Mouse (Mus musculus) CH12.LX (cell line): ENCODE data around the gene Inha. TPM values are rescaled to one million over a fixed set of nuclear protein-coding genes. Genes with fewer than 3 reads are reported as not detected.

ENCODE experiments used
- DNase-seq: peaks from one replicate; pipeline ENCODE4 v3.0.0-alpha.2; 2013; ENCODE audit errors: extremely low read depth
- H3K27ac ChIP-seq: 2 replicates; pipeline ENCODE4 v1.5.1; 2012; ENCODE audit warnings: low read depth, mild to moderate bottlenecking, control low read depth, moderate library complexity; ENCODE audit not compliant: insufficient read depth
- H3K27me3 ChIP-seq: replicated peaks from 2 replicates; pipeline ENCODE3; 2012; ENCODE audit warnings: inconsistent platforms
- H3K36me3 ChIP-seq, 2 experiments: replicated peaks in 1 of 2; 2 replicates each; pipeline versions ENCODE3 to v1.6.1; 2012; ENCODE audit warnings: inconsistent platforms in 1 of 2, low read length in 1 of 2, mild to moderate bottlenecking in 1 of 2, mixed read lengths in 1 of 2, moderate library complexity in 1 of 2; ENCODE audit not compliant: control insufficient read depth in 1 of 2, insufficient read depth in 1 of 2
- H3K4me1 ChIP-seq, 2 experiments: 2 replicates each; pipeline ENCODE4 v1.6.1; 2012; ENCODE audit warnings: inconsistent platforms in 1 of 2, moderate library complexity in 1 of 2; ENCODE audit not compliant: insufficient read depth in 2 of 2, control insufficient read depth in 1 of 2
- H3K4me2 ChIP-seq: 2 replicates; pipeline ENCODE4 v1.6.1; 2012; ENCODE audit warnings: low read depth, mild to moderate bottlenecking, control low read depth; ENCODE audit not compliant: poor library complexity, insufficient read depth, severe bottlenecking
- H3K4me3 ChIP-seq, 3 experiments: fragments of 150-350 bp in 1 of 3; sonication (generic) in 1 of 3; replicated peaks in 1 of 3; 2 replicates each; pipeline versions ENCODE3 to v1.5.1; 2011 to 2012; ENCODE audit warnings: low read depth in 2 of 3, low read length in 2 of 3, mild to moderate bottlenecking in 2 of 3, moderate library complexity in 2 of 3, control low read depth in 1 of 3, improper control_type of control experiment in 1 of 3, inconsistent platforms in 1 of 3, mixed read lengths in 1 of 3; ENCODE audit not compliant: poor library complexity in 1 of 3
- H3K79me2 ChIP-seq: replicated peaks from 2 replicates; pipeline ENCODE4 v1.6.1; 2012; ENCODE audit warnings: mild to moderate bottlenecking, moderate library complexity; ENCODE audit not compliant: control insufficient read depth, poor library complexity, insufficient read depth, severe bottlenecking; ENCODE audit errors: extremely low read depth
- H3K9ac ChIP-seq: 2 replicates; pipeline ENCODE4 v1.6.1; 2012; ENCODE audit warnings: low read depth, mild to moderate bottlenecking, control low read depth, moderate library complexity; ENCODE audit not compliant: insufficient read depth
- H3K9me3 ChIP-seq: replicated peaks from 2 replicates; pipeline ENCODE3; 2012; ENCODE audit warnings: low read length, inconsistent platforms, mixed read lengths
- CTCF ChIP-seq, 2 experiments: IDR thresholded peaks in 1 of 2; conservative IDR thresholded peaks in 1 of 2; 2 replicates each; pipeline ENCODE4 v1.5.1; 2011 to 2012; ENCODE audit warnings: low read depth in 2 of 2, low read length in 2 of 2, improper control_type of control experiment in 1 of 2, inconsistent platforms in 1 of 2, mild to moderate bottlenecking in 1 of 2, moderate library complexity in 1 of 2
- ELF1 ChIP-seq: IDR thresholded peaks from 2 replicates; pipeline ENCODE4 v1.6.1; 2014; ENCODE audit warnings: low read depth, mild to moderate bottlenecking, inconsistent platforms, low read length, improper control_type of control experiment
- EP300 ChIP-seq: IDR thresholded peaks from 2 replicates; pipeline ENCODE4 v1.6.1; 2011; ENCODE audit warnings: low read length, improper control_type of control experiment
- GABPA ChIP-seq: IDR thresholded peaks from 2 replicates; pipeline ENCODE4 v1.6.1; 2012; ENCODE audit warnings: low read depth, low read length, improper control_type of control experiment, inconsistent platforms; ENCODE audit not compliant: insufficient replicate concordance
- HCFC1 ChIP-seq: IDR thresholded peaks from 2 replicates; pipeline ENCODE4 v1.6.1; 2012; ENCODE audit warnings: low read depth, mild to moderate bottlenecking, inconsistent platforms, low read length, improper control_type of control experiment
- MAX ChIP-seq: IDR thresholded peaks from 2 replicates; pipeline ENCODE4 v1.6.1; 2011; ENCODE audit warnings: low read length, improper control_type of control experiment
- MEF2A ChIP-seq: IDR thresholded peaks from 2 replicates; pipeline ENCODE4 v1.6.1; 2014; ENCODE audit warnings: low read depth, mild to moderate bottlenecking, inconsistent platforms, low read length, improper control_type of control experiment, borderline replicate concordance
- NRF1 ChIP-seq: IDR thresholded peaks from 2 replicates; pipeline ENCODE4 v1.6.1; 2014; ENCODE audit warnings: low read depth, mild to moderate bottlenecking, inconsistent platforms, low read length, improper control_type of control experiment, moderate library complexity
- POLR2AphosphoS2 ChIP-seq: IDR thresholded peaks from 2 replicates; pipeline ENCODE4 v1.6.1; 2011; ENCODE audit warnings: low read depth, low read length, improper control_type of control experiment
- TCF12 ChIP-seq: IDR thresholded peaks from 2 replicates; pipeline ENCODE4 v1.6.1; 2014; ENCODE audit warnings: low read depth, mild to moderate bottlenecking, inconsistent platforms, low read length, improper control_type of control experiment
- USF1 ChIP-seq: IDR thresholded peaks from 2 replicates; pipeline ENCODE4 v1.6.1; 2014; ENCODE audit warnings: low read depth, mild to moderate bottlenecking, inconsistent platforms, low read length, improper control_type of control experiment
- ZMIZ1 ChIP-seq: IDR thresholded peaks from 2 replicates; pipeline ENCODE4 v1.6.1; 2012; ENCODE audit warnings: low read depth, mild to moderate bottlenecking, inconsistent platforms, low read length, improper control_type of control experiment
- dilution Hi-C: fragments of 300-500 bp; cut with MboI; formaldehyde crosslinking; loops from 2 replicates; pipeline ENCODE4 v1.14.3; 2020; ENCODE audit warnings: low sequenced_read_pairs; ENCODE audit not compliant: extremely low pct_unique_long_range_greater_than_20kb, extremely low pct_ligation_motif_present
- in situ Hi-C: fragments of 300-500 bp; cut with MboI; formaldehyde crosslinking; loops from 3 replicates; pipeline ENCODE4 v1.14.3; 2019; ENCODE audit warnings: low sequenced_read_pairs, low pct_ligation_motif_present, low pct_unique_long_range_greater_than_20kb, mixed read lengths
- polyA plus RNA-seq: library from polyadenylated mRNA; unstranded; fragments of >175 nt; gene quantifications from 2 replicates; pipeline ENCODE4 v1.2.1, GENCODE M21; 2012; ENCODE audit warnings: low read depth; ENCODE audit not compliant: insufficient read length
- total RNA-seq, 2 experiments: library from RNA; depleted of rRNA; stranded (reverse); fragments of 300-350 nt in 1 of 2; fragments of >200 nt in 1 of 2; gene quantifications; 2 replicates each; pipeline ENCODE4 v1.2.3; 2012 to 2014

Gene Inha
- total and polyA plus RNA-seq, 3 experiments = not detected

- no peak; the same call in 1 of the 2 replicates for TF ChIP-seq MEF2A
- TF ChIP-seq MAX = no peak
- TF ChIP-seq POLR2AphosphoS2 = no peak
- no peak for TF ChIP-seq ZMIZ1
- TF ChIP-seq, all 38 proteins: peak for 11
Measured at GRCm38 (mm10) chr1:75524679-75525078, 17.8 kb downstream of the Inha start (continued).

DNA sequence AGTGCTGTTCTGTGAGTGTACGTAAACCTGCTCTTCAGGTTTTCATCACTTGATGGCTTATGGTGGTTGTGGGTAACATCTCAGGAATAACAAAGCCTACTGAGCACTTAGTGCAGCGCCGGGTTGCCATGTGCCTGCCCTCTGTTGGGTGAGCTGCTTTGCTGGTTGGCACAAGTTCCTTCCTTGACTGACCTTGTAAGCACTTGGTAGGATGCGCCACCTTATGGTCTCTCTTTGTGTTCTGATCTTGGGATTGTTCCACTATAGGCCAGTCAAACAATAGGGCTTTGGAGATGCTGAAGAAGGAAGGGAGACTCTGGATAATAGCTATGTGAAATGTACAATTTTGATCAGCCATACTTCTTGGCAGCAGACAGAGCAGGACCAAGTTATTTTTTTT, 23.7 kb downstream of the Inha start:
- no peak for DNase-seq
- H3K36me3 ChIP-seq = peaks cover 47 to 98% of the 10 kb centered on the region in 2 experiments

DNA sequence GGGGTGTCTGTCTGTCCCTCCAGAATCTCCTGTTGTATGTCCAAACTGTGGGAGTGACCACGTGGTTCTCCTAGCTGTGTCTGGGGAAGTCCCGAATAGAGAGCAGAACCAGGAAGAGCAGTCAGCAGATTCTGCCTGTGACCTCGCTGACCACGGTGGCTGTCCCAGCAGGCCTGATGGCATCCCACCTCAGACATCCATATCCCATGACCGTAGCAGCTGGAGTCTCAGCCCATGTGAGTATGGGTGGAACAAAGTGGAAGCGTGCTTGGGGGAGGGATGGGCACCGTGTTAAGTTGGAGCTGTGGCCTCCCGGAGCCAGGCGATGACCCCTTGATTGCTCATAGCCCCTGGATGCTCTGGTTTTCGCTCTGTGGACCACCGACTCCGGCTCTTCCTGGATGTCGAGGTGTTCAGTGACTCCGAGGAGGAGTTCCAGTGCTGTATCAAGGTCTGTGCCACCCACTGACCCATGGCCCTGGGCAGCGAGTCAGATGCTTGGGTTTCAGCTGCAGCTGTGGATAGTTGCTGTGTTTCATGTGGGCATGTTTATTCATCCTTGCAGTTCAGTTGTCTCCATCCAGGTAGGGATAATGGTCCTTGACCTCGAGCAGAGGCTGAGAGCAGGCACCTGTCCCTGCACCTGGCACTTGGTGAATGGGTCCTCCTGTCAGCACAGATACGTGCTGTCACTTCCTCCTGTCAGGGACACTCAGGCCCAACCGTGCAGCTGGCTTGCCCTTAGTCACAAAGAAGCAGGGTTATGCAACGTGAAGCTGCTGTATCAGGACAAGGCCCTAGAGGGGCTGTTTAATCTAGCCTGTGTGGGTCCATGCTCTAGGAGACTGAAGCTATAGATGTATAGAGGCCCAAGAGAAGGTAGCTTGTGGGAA, 25.6 kb downstream of the Inha start:
- peaks cover 17 to 28% of the 10 kb centered on the region in 2 experiments for H3K4me1 ChIP-seq
- in situ Hi-C loops = no loop called here
- dilution Hi-C loops = no loop called here
- TF ChIP-seq HCFC1 (no peak), MAX (peak; percentile 79), USF1 (peak; percentile 22), ELF1 (peak; percentile 49; the same call in 1 of the 2 replicates), EP300 (0 out of 2 replicates have a peak, but pooled peaks have one; percentile 12)
- DNase-seq = peak; percentile 26
- no peak overlapping the region for H3K4me3 ChIP-seq
- H3K27ac ChIP-seq = no peak overlapping the region
- peaks cover 40 to 97% of the 10 kb centered on the region in 2 experiments for H3K36me3 ChIP-seq
- H3K9ac ChIP-seq = no peak overlapping the region
- H3K4me2 ChIP-seq = no peak overlapping the region
- no peaks in the 10 kb centered on the region for H3K79me2 ChIP-seq
- peaks cover 7% of the 10 kb centered on the region for H3K9me3 ChIP-seq
- H3K27me3 ChIP-seq = no peaks in the 10 kb centered on the region

More for the DNA sequence above, 23.7 kb downstream of the Inha start:
- H3K9ac ChIP-seq = no peak overlapping the region
- dilution Hi-C loops (no loop called here), in situ Hi-C loops (no loop called here)
- no peak overlapping the region for H3K4me2 ChIP-seq
- peaks cover 7% of the 10 kb centered on the region for H3K9me3 ChIP-seq
- no peaks in the 10 kb centered on the region for H3K27me3 ChIP-seq
- H3K79me2 ChIP-seq = no peaks in the 10 kb centered on the region
- H3K27ac ChIP-seq = no peak overlapping the region
- H3K4me3 ChIP-seq = no peak overlapping the region
- TF ChIP-seq GABPA (no peak), TCF12 (no peak), NRF1 (no peak), CTCF (conservative IDR thresholded peaks at IDR 0.05 in 1 of 2, IDR thresholded peaks at IDR 0.05 in 1 of 2; ENCODE audit: low read depth in 2 of 2, low read length in 2 of 2) (peak in 1 of 2 experiments; percentile 21; a peak in 1 of 4 replicates)
- peaks cover 18 to 34% of the 10 kb centered on the region in 2 experiments for H3K4me1 ChIP-seq
